Mouse (Mus musculus) liver, postnatal 0 days (tissue): Measurements from ENCODE around the gene Taf4. TPM values are rescaled to one million over a fixed set of nuclear protein-coding genes. Genes with fewer than 3 reads are reported as not detected.

Source experiments
- ATAC-seq: fragments of 200-750 bp; cut with Nextera tagmentation; 2 replicates; pipeline ENCODE4 v1.8.0; 2017; ENCODE audit warnings: mild to moderate bottlenecking, moderate library complexity
- DNase-seq: peaks from one replicate; pipeline ENCODE4 v3.0.0-alpha.2; 2016
- H3K27ac ChIP-seq: fragments of 300-500 bp; sonication (generic); 2 replicates; pipeline ENCODE4 v1.5.1; 2014; ENCODE audit warnings: antibody characterized with exemption, moderate library complexity, mild to moderate bottlenecking, low read depth
- H3K27me3 ChIP-seq: fragments of 300-500 bp; sonication (generic); 2 replicates; pipeline ENCODE4 v1.6.1; 2014; ENCODE audit warnings: low read length, control low read depth, mixed read lengths; ENCODE audit not compliant: insufficient read depth
- H3K36me3 ChIP-seq: fragments of 300-500 bp; sonication (generic); replicated peaks from 2 replicates; pipeline ENCODE4 v1.6.1; 2014; ENCODE audit warnings: mild to moderate bottlenecking, control low read depth, low read length, moderate library complexity, mixed read lengths; ENCODE audit not compliant: insufficient read depth
- H3K4me1 ChIP-seq: fragments of 300-500 bp; sonication (generic); 2 replicates; pipeline ENCODE4 v1.6.1; 2014; ENCODE audit warnings: antibody characterized with exemption, mild to moderate bottlenecking, control low read depth; ENCODE audit not compliant: insufficient read depth
- H3K4me2 ChIP-seq: fragments of 300-500 bp; sonication (generic); 2 replicates; pipeline ENCODE4 v1.6.1; 2014; ENCODE audit warnings: low read depth, mild to moderate bottlenecking, low read length, moderate library complexity, mixed read lengths
- H3K4me3 ChIP-seq: fragments of 300-500 bp; sonication (generic); 2 replicates; pipeline ENCODE4 v1.5.1; 2014; ENCODE audit warnings: low read depth, low read length
- H3K9ac ChIP-seq: fragments of 300-500 bp; sonication (generic); replicated peaks from 2 replicates; pipeline ENCODE4 v1.6.1; 2014; ENCODE audit warnings: mild to moderate bottlenecking, moderate library complexity
- H3K9me3 ChIP-seq: fragments of 300-500 bp; sonication (generic); 2 replicates; pipeline ENCODE4 v1.6.1; 2016; ENCODE audit warnings: mild to moderate bottlenecking, control low read depth, low read length, mixed read lengths
- CTCF ChIP-seq: sonication (generic); IDR thresholded peaks from 2 replicates; pipeline ENCODE4 v1.5.1; 2016; ENCODE audit warnings: antibody characterized with exemption, low read depth
- EP300 ChIP-seq: IDR thresholded peaks from 2 replicates; pipeline ENCODE4 v1.6.1; 2016; ENCODE audit warnings: antibody characterized with exemption, low read depth, mild to moderate bottlenecking
- WGBS: fragments of 180-500 bp; shearing (Covaris S2); extraction: QIAGEN DNeasy Blood & Tissue Kit; methylation state at CpG from one replicate; pipeline ENCODE4 v1.1.7; 2014; ENCODE audit not compliant: insufficient replicate concordance; 5-methylcytosine and 5-hydroxymethylcytosine counted together
- polyA plus RNA-seq: library from polyadenylated mRNA; unstranded; fragments of >200 nt; fragmentation: Nextera tagmentation; extraction: Ambion mirVana; gene quantifications from 2 replicates; pipeline ENCODE4 v1.2.1, GENCODE M21; 2015

Gene Taf4
- polyA plus RNA-seq, 1 experiment from 2014 or later, result 1.7 TPM

DNA sequence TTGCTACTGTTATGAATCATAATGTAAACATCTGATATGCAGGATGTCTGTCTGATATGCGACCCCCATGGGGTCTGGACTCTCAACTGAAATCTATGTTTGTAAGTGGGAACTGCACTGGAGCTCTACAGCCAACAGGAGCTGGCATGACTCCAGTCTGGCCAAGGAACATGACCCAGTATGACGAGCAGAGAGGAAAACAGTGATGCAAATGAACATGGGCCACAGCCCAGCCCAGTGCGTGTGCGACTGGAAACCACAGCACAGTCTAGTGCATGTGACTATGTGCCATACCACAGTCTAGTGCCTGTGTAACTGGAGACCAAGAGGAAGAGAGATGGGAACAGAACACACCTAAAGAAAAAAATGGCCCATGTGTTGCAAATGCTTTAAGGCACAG is 56.4 kb downstream of the Taf4 start:
- no peak for DNase-seq
- H3K4me1 ChIP-seq, result no peaks in the 10 kb centered on the region
- H3K4me2 ChIP-seq, result no peak overlapping the region
- peaks cover 57% of the 10 kb centered on the region for H3K36me3 ChIP-seq
- no peak overlapping the region for H3K9ac ChIP-seq
- H3K4me3 ChIP-seq, result no peak overlapping the region
- H3K9me3 ChIP-seq, result no peaks in the 10 kb centered on the region
- 74% methylated on average over 4 of the region's 4 CpGs for WGBS
- no peak overlapping the region for H3K27ac ChIP-seq
- TF ChIP-seq CTCF (no peak), EP300 (no peak)
- ATAC-seq, result no peak
- H3K27me3 ChIP-seq, result no peaks in the 10 kb centered on the region

DNA sequence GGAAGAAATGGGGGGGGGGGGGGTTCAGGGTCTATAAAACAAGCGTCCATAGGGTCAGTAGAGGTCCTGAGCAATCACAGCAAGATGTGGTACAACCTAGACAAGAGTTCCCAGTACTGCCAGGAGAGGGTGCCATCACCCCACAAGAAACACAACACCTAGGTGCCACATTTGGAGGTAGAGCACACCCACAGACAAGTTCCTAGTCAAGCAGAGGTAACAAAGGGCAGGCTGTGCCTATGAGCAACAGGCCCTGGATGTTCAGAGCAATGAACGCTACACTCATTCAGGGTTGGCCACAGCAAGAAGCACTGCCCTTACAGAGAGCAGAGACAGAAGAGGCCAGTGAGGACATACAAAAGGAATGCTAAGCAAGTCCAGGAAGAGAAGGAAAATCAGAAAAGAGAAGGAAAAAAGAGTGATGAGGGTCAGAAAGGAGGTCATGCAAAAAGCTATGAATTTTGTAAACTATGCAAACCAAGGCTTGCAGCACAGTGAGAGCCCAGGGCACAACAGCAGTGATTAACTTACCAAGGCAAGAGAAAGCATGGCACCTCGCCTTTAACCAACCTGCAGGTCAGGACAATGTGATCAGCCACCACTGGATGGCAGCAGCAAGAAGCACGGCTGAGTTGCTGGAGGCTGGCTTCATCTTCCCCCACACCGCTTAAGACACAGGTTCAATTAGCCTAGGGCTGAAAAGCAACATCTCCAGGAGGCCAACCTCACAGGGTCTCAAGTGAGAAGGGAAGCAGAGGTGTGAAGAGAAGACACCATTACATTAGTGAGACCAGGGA is 59.4 kb downstream of the Taf4 start:
- Histone ChIP-seq H3K4me3 (no peak overlapping the region), H3K36me3 (peaks cover 57% of the 10 kb centered on the region), H3K4me1 (no peaks in the 10 kb centered on the region), H3K9ac (no peak overlapping the region), H3K4me2 (no peak overlapping the region), H3K27ac (no peak overlapping the region), H3K9me3 (no peaks in the 10 kb centered on the region), H3K27me3 (no peaks in the 10 kb centered on the region)
- ATAC-seq (peak; percentile 74), DNase-seq (peak; percentile 70)
- no peak for TF ChIP-seq EP300
- TF ChIP-seq CTCF, result peak; percentile 84
- WGBS, result 46% methylated on average over 5 of the region's 5 CpGs

DNA sequence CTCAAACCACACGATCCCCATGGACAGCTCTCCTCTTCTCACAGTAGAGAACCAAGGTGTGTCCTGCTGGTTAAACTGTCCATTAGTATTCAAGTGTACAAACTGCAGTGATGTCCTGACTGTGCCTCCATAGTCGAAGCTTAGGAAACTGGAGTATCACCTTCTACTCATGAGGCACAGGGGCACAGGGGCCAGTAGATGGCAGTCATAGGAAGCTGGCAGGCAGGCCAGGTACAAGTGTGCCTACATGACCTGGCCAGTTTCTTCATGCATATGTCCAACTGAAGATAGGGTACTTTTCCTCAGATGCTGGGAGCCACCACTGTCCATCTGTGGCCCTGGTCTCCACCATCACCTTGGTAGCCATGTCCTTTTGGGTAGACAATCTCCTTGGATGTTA is 62.2 kb downstream of the Taf4 start:
- ATAC-seq (no peak), DNase-seq (no peak)
- Histone ChIP-seq H3K4me3 (no peak overlapping the region), H3K27ac (no peak overlapping the region), H3K4me1 (no peaks in the 10 kb centered on the region), H3K4me2 (no peak overlapping the region), H3K9ac (no peak overlapping the region), H3K36me3 (peaks cover 45% of the 10 kb centered on the region), H3K9me3 (no peaks in the 10 kb centered on the region), H3K27me3 (no peaks in the 10 kb centered on the region)
- TF ChIP-seq EP300, result no peak
- TF ChIP-seq CTCF, result peak; percentile 47
- WGBS, result 66% methylated on average over 2 of the region's 2 CpGs

DNA sequence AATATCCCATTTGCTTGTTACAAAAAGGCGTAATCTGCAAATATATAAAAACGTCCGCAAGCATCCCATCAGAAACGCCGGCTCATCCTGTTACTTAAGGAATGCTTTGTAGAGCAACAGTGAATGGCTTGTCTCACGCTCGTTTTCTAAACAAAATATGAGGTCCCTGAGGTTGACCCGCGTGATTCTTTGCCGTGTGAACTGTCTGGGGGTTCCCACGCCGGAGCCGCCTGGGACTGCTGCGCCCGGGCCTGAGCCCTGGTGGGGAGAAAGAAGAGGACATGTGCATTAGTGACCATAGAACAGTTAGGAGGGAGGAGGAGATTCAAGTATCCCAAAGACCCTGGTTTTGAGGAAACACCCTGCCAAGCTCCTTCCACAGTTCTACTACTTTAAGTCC is 63.1 kb downstream of the Taf4 start:
- WGBS, result 85% methylated on average over 15 of the region's 15 CpGs
- H3K9me3 ChIP-seq, result no peaks in the 10 kb centered on the region

DNA sequence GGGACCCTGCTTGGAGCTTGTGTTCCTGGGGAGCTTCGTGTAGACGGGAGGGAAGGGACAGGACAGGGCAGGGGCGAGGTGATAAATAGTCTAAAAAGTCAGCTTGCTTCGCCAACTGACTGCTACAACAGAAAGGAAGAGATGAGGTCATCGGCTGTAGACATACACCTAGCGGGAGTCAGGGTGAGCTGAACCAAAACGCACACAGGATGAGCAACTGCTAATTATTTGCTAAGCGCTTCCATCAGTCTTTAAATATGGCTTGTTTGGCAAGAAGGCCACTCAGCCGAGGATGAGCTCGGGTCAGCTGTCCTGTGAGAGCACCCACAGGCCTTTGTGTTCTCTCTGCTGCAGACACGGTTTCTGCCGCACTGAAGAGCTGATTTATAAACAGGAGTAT is 63.5 kb downstream of the Taf4 start:
- 75% methylated on average over 12 of the region's 12 CpGs for WGBS
- ATAC-seq (no peak), DNase-seq (no peak)
- no peak for TF ChIP-seq CTCF
- no peak for TF ChIP-seq EP300
- no peak overlapping the region for H3K4me3 ChIP-seq
- no peaks in the 10 kb centered on the region for H3K4me1 ChIP-seq
- no peak overlapping the region for H3K4me2 ChIP-seq
- no peak overlapping the region for H3K27ac ChIP-seq
- H3K9ac ChIP-seq, result no peak overlapping the region
- H3K9me3 ChIP-seq, result no peaks in the 10 kb centered on the region
- H3K36me3 ChIP-seq, result peaks cover 36% of the 10 kb centered on the region
- no peaks in the 10 kb centered on the region for H3K27me3 ChIP-seq

More for the DNA sequence above, 63.1 kb downstream of the Taf4 start:
- Histone ChIP-seq H3K4me1 (no peaks in the 10 kb centered on the region), H3K9ac (no peak overlapping the region), H3K27ac (no peak overlapping the region), H3K4me3 (no peak overlapping the region), H3K4me2 (no peak overlapping the region), H3K36me3 (peaks cover 37% of the 10 kb centered on the region), H3K27me3 (no peaks in the 10 kb centered on the region)
- ATAC-seq, result no peak
- TF ChIP-seq EP300 (no peak), CTCF (no peak)
- no peak for DNase-seq

DNA sequence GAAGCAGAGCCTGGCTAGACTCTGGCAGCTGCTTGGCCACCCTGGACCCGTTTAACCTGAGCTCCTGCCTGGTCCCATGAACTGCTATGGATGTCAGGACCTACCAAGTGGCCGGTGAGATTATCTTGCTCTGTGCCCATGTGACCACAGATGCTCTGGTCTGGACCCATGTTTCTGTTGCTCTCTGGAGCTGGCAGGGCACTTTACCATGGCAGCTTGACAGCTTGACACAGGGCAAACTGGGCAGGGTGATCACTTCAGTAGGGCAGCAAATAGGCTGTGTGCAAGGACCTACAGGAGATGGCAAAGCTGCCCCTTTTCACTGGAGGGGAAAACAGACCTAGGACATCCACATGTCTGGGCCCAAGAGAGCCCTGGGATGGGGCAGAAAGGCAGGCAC is 79.5 kb downstream of the Taf4 start:
- ATAC-seq, result no peak
- Histone ChIP-seq H3K4me1 (no peaks in the 10 kb centered on the region), H3K9ac (no peak overlapping the region), H3K27me3 (no peaks in the 10 kb centered on the region), H3K4me2 (no peak overlapping the region), H3K4me3 (no peak overlapping the region), H3K27ac (no peak overlapping the region), H3K9me3 (no peaks in the 10 kb centered on the region), H3K36me3 (no peaks in the 10 kb centered on the region)
- TF ChIP-seq CTCF (no peak), EP300 (no peak)
- no peak for DNase-seq
- 80% methylated on average over 2 of the region's 2 CpGs for WGBS
